Mouse (Mus musculus) c-Kit-positive CD71-negative TER-119-negative erythroid progenitor cells, embryonic 14.5 days (primary cell): ENCODE results near the gene Gm17374.
A peak's percentile ranks its signal among the peaks of the same experiment; 100 is the strongest.
"Not testable (repeated sequence)": the region's sequence is repeated elsewhere in the genome, so short reads cannot be mapped to it uniquely, and the experiment has no call there.

Source experiments
- DNase-seq: peaks from one replicate; pipeline ENCODE4 v3.0.0-alpha.2; 2013; ENCODE audit warnings: low read depth

The Gm17374 gene

DNA sequence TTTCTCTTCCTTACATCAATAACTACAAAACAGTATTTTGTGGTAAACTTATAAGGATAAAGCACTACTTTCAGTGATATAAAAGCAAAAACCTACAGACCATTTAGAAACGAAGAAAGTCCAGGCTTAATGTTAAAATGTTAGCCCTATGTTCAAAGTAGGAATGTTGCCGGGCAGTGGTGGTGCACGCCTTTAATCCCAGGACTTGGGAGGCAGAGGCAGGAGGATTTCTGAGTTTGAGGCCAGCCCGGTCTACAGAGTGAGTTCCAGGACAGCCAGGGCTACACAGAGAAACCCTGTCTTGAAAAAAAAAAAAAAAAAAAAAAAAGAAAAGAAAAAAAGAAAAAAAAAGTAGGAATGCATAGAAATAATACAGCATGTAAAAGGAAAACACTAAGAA is at the start of gene Gm17374:
TSS of gene Gm17374 (plus strand) at position 301 of the 400 bp plus-strand sequence.
- DNase-seq, result not testable (repeated sequence)

DNA sequence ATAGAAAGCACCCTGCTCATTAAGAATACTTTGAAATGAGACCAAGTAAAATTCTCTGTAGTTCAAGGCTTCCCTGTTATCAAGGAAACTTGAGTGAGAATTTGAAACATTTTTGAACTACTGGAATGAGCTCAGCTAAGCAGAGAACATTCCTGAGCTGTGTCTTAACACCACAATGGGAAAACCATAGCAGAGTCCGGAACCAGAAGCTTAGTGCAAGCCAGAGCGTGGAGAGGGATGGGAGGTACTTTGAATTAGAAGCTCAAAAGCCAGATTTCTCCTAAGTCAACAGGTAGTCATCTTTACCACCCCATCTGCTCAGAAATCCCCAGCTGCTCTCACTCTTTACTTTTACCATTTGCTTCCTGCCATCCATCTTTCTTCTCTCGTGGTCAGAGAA is 46.9 kb upstream of the Gm17374 start:
- DNase-seq, result no peak

DNA sequence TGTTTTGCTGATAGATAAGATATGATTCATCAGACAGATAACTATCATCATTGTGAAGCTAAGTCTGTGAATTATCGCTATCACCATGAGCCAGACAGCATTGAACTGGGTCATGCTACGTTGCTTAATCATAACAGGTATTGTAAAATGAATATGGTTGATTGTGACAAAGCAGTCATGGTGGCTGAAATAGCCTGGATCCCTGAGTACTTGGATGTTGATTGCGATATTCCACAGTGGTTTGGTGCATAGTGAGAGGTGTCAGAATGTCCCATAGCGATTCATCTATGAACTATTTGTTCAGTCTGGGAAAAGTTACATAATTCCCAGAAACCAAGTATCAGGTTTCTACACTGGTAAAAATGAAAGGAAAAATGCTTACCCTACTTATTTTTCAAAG is 44.2 kb upstream of the Gm17374 start:
- DNase-seq, result no peak

DNA sequence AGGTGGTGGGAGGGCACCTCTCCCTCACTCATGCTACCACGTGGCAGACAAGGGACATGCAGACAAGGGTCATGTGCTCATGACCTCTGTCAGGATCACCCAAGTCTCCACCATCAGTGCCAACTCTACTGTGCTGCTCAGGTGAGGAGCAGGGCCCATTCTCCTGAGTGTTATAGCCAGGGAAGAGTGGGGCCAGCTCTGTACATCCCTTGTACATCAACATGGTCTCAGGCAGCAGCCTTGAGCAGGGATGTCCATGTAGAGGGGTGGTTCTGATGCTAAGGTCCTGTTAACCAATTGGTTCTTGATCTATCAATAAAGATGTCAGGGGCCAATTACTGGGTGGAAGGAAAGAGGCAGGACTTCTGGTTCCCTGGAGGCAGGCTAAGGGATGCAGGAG is 42.9 kb upstream of the Gm17374 start:
- no peak for DNase-seq

DNA sequence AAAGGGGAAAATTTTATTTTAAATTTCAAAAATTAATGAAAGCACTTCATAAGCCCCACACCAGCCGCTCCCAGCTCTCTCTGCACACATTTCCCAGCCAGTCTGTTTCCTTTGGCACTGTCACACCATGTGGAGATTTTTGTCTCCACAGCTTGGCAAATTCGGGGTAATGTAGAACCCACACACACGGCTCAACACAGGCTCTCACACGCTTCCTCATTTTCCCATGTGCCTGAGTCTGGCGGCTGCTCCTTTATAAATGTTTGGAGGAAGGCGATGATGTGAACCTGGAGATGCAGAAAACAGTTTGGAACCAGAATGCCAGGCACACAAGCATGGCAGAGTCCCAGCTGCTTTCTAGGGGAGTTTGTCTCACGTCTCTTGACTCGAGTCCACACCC is 38.0 kb upstream of the Gm17374 start:
- DNase-seq, result no peak

DNA sequence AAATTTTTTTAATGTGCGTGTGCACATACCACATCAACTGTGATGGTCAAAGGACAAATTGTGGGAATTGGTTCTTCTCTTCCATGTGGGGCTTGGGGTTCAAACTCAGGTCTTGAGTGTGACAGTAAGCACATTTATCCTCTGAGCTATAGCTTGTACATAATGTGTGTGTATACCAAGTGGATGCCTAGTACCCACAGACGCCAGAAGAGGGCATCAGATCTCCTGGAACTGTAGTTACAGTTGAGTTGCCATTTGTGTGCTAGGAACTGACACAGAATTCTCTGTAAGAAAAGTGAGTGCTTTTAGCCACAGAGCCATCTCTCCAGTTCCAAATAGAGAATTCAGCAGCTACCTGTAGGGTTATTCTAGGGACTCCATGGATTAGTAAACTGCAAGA is 26.3 kb upstream of the Gm17374 start:
- no peak for DNase-seq

DNA sequence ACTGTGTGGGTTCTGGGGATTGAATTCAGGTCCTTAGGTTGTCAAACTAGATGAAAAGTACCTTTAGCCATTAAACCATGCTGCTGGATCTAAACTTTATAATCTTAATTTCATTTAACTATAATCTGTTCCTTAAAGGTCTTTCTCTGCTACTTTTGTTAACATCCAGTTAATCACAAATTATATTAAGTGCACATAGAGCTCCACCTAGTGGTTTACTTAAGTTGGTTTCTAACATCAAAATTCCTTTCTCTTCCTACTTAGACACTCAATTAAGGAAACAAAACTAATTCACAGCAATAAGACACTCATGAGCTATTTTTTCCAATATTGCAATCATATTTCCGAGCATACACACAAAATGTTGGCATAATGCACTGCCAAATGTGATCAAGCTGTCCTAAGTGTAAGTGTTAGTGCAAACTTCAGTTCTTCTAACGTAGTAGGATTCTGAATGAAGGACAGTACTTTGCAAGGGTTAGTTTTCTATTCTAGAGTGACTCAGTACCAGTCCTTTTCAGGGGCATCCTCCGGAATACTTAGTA is 7.4 kb downstream of the Gm17374 start:
- DNase-seq, result no peak

DNA sequence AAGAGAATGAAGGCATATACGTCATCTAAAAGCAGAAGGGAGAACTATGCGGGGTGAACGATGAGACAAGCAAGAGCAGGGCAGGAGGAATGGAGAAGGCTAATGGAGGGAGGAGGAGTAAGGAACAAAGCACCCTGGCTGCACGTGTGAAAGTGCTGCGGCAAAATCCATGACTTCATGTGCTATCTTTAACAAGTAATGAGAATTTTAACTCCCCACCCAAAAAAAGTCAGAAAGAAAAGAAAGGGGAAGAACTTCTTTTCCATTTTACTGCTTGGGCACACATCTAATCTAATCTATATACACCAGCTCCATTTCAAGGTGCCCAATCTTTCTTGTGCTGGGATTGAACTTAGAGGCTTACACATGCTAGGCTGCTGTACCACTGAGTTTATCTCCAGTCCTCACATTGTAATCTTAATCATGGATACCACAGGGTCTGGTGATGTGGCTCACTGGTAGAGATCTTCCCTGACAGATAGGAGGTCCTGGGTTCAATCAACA is 11.6 kb downstream of the Gm17374 start:
- no peak for DNase-seq

DNA sequence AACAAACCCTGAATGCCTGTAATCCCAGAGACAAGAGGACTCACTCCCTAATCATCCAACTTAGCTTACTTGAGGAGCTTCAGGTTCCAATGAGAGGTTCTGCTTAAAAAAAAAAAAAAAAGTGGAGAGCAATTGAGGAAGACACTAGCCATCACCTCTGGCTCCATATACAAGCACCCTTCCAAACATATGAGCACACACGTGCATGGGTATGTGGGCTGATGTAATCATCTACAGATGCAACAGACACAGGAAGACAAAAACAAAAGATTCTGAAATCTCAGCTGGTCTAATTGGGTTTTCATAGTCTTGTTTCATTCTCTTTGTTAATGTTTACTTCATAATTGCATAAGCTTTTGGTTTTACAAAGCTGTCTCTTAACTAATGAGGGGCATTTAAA is 17.2 kb downstream of the Gm17374 start:
- no peak for DNase-seq

DNA sequence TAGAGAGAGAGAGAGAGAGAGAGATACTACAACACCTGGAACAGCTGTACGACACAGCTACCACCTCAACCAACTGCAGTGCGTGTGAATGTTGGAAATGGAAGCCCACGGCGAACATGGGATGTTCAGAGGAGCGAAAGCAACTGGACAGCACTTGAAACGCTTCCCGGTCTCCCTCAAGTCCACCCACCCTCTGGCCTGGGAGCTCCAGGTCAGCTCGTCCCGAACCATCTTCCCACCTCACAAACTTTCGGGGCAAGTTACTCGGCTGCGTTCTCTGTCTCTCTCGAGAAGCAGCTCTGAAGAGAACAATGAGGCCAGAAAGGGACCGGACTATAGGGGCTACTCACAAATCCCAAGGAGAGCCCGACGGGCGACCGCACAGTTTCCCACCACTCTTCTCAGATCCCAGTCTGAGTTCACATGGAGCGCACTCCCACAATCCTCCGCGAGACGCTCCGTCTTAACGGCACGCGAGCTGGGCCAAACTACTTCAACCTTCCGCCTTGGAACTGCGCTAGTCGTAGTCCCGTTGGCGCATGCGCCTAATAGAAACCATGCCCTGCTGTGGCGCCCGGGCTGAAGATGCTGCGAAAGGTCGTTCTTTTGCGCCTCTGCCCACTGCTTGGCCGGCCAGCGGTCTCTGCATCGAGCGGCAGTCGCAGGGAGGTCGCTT is 18.4 kb downstream of the Gm17374 start, which contains the start of the genes Esf1 and Ndufaf5:
TSS of gene Esf1 (minus strand) at position 438 of the 676 bp plus-strand sequence.
TSS of gene Ndufaf5 (plus strand) at position 523 of the 676 bp plus-strand sequence.
- peak; percentile 94 for DNase-seq

DNA sequence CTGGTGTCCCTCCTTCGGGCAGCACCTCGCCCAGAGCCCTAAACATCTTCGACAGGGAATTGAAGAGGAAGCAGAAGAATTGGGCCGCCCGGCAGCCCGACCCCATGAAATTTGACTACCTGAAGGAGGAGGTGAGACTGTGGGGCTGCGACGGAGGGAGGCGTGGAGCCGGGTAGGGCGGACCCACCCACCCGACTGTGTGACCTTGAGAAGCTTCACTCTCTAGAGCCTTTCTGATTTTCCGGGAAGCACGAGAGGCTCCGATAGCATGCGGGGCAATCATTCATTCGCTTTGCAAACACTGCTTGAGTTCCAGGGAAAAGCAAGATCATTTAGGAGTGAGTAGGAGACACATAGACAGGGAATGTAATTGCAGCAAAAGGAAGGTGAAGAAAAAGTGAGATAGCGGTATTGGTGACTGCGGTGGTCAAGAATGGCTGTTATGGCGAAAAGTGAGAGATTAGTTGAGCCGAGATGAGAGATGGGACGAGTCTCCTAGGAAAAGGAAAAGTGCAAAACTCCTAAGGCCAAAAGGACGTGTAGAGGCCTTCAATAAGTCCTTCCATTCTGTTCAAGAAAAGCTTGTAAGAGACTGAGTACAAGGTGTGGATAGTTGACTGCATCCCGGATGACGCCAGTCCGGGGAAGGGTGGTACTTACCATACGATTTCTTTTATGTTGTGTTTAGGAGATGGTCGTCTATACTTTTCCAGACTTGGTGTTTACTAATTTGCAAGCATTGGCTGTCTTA is 19.1 kb downstream of the Gm17374 start:
- no peak for DNase-seq

DNA sequence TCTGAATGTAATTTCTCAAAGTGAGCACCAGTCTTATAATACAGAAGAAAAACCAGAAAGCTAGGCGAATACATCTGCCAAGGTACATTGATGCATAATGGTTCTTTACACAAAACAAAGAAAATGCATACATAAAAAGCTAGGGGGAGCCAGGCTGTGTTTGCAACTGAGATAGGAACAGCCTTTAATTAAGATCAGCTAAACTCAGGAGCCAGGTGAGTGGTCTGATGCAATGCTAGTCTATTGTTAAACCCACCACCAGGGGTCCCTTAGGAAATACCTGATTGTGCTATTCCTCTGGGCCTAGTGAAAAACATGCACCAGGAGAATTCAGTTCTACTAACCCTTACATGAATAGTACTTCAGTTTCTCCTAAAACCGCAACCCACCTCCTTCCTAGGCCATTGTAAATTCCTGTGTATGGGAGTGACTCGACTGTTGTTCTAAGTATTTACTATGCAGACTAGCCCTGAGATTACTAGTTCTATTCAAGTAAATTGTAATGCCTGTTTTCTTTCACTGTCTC is 33.9 kb downstream of the Gm17374 start:
- DNase-seq, result not testable (repeated sequence)

DNA sequence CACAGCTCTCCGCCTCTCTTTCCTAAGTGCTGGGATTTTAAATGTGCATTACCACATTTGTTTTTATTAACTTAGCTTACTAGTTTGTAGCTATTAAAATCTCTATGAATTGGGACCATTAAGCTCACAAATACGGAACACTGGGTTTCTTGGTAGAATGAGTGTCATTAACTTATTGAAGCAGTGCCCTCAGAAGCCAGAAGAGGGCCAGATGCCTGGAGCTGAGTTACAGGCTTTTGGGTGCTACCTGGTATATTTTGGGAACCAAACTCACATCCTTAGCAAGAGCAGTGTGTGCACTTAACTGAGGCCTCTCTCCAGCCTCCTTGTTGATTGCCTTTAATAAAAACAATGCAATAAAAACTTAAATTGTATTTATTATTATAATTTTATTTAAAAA is 48.9 kb downstream of the Gm17374 start:
- no peak for DNase-seq

DNA sequence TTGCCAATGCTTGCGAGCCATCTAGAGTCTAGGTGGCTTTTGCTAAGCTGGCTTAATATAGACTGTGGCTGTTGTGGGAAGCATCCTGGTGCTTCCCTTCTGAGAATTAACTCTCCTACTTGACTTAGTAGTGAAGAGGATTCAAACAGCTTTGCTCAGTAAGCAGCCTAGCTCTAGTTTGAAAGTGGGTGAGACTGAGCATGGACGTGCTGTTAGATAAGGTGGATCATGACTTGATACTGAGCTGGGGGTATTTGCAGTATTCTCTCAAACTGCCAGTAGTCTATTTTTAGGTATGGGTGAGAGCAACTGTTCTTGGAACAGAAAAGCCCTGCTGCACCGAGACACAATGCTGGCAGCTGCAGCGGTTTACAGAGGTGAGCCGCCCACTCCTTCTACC is 50.7 kb downstream of the Gm17374 start:
- no peak for DNase-seq
